Mouse (Mus musculus): ENCODE results near the gene Gm45234. TPM values are rescaled to one million over a fixed set of nuclear protein-coding genes. Genes with fewer than 3 reads are reported as not detected.
A peak's percentile ranks its signal among the peaks of the same experiment; 100 is the strongest.

Gene Gm45234
- total RNA-seq, 2 experiments from 2014 or later, result 1.4 TPM; not detected in 1

GRCm38 (mm10) chr6:124767920-124768703 is 12.3 kb upstream of the Gm45234 start:
- DNase-seq (ENCODE audit: low spot score in 2 of 2), result peak; percentile 66

GRCm38 (mm10) chr6:124767536-124767919 is 11.7 kb upstream of the Gm45234 start:
- no peak for DNase-seq (ENCODE audit: low spot score in 2 of 2)

GRCm38 (mm10) chr6:124765951-124766350 is 10.1 kb upstream of the Gm45234 start:
- DNase-seq (ENCODE audit: low spot score in 2 of 2), result no peak

GRCm38 (mm10) chr6:124759259-124759658 is 3.4 kb upstream of the Gm45234 start:
- peak; percentile 81 to 85 for DNase-seq (ENCODE audit: low spot score in 2 of 2)

GRCm38 (mm10) chr6:124758849-124759232 is 3.0 kb upstream of the Gm45234 start:
- no peak for DNase-seq (ENCODE audit: low spot score in 2 of 2)

GRCm38 (mm10) chr6:124757909-124758848 is 2.4 kb upstream of the Gm45234 start:
- DNase-seq (ENCODE audit: low spot score in 2 of 2), result peak; percentile 55 to 70

- DNase-seq (ENCODE audit: low spot score in 2 of 2), result no peak
Observed at GRCm38 (mm10) chr6:124757351-124757880, 1.6 kb upstream of the Gm45234 start.

GRCm38 (mm10) chr6:124756652-124757350 is 980 bp upstream of the Gm45234 start:
- peak; percentile 78 to 81 for DNase-seq (ENCODE audit: low spot score in 2 of 2)

- no peak for DNase-seq (ENCODE audit: low spot score in 2 of 2)
Observed at GRCm38 (mm10) chr6:124755306-124755705, 515 bp downstream of the Gm45234 start.

GRCm38 (mm10) chr6:124753861-124754260 is 2.0 kb downstream of the Gm45234 start:
- no peak for DNase-seq (ENCODE audit: low spot score in 2 of 2)

GRCm38 (mm10) chr6:124750405-124750804 is 5.4 kb downstream of the Gm45234 start:
- no peak for DNase-seq (ENCODE audit: low spot score in 2 of 2)

GRCm38 (mm10) chr6:124746654-124747632 is 8.9 kb downstream of the Gm45234 start:
- no peak for DNase-seq (ENCODE audit: low spot score in 2 of 2)

- DNase-seq (ENCODE audit: low spot score in 2 of 2), result no peak
Observed at GRCm38 (mm10) chr6:124746296-124746605, 9.6 kb downstream of the Gm45234 start.

GRCm38 (mm10) chr6:124745490-124746295 is 10.1 kb downstream of the Gm45234 start:
- DNase-seq (ENCODE audit: low spot score in 2 of 2), result peak; percentile 92 to 95

- DNase-seq (ENCODE audit: low spot score in 2 of 2), result no peak
Observed at GRCm38 (mm10) chr6:124744755-124745321, 11.0 kb downstream of the Gm45234 start.

- no peak for DNase-seq (ENCODE audit: low spot score in 2 of 2)
Observed at GRCm38 (mm10) chr6:124743647-124744046, 12.2 kb downstream of the Gm45234 start.

GRCm38 (mm10) chr6:124742839-124743514 is 12.8 kb downstream of the Gm45234 start:
- DNase-seq (ENCODE audit: low spot score in 2 of 2), result no peak

GRCm38 (mm10) chr6:124741842-124742241 is 14.0 kb downstream of the Gm45234 start:
- DNase-seq (ENCODE audit: low spot score in 2 of 2), result no peak

Data from left cerebral cortex, adult 18-20 months (tissue).